Mouse (Mus musculus) CH12.LX (cell line): ENCODE data around the gene Pgpep1l. TPM values are rescaled to one million over a fixed set of nuclear protein-coding genes. Genes with fewer than 3 reads are reported as not detected.

Experiments used
- DNase-seq: peaks from one replicate; pipeline ENCODE4 v3.0.0-alpha.2; 2013; ENCODE audit errors: extremely low read depth
- H3K27ac ChIP-seq: 2 replicates; pipeline ENCODE4 v1.5.1; 2012; ENCODE audit warnings: low read depth, mild to moderate bottlenecking, control low read depth, moderate library complexity; ENCODE audit not compliant: insufficient read depth
- H3K27me3 ChIP-seq: replicated peaks from 2 replicates; pipeline ENCODE3; 2012; ENCODE audit warnings: inconsistent platforms
- H3K36me3 ChIP-seq, 2 experiments: replicated peaks in 1 of 2; 2 replicates each; pipeline versions ENCODE3 to v1.6.1; 2012; ENCODE audit warnings: inconsistent platforms in 1 of 2, low read length in 1 of 2, mild to moderate bottlenecking in 1 of 2, mixed read lengths in 1 of 2, moderate library complexity in 1 of 2; ENCODE audit not compliant: control insufficient read depth in 1 of 2, insufficient read depth in 1 of 2
- H3K4me1 ChIP-seq, 2 experiments: 2 replicates each; pipeline ENCODE4 v1.6.1; 2012; ENCODE audit warnings: inconsistent platforms in 1 of 2, moderate library complexity in 1 of 2; ENCODE audit not compliant: insufficient read depth in 2 of 2, control insufficient read depth in 1 of 2
- H3K4me2 ChIP-seq: 2 replicates; pipeline ENCODE4 v1.6.1; 2012; ENCODE audit warnings: low read depth, mild to moderate bottlenecking, control low read depth; ENCODE audit not compliant: poor library complexity, insufficient read depth, severe bottlenecking
- H3K4me3 ChIP-seq, 3 experiments: fragments of 150-350 bp in 1 of 3; sonication (generic) in 1 of 3; replicated peaks in 1 of 3; 2 replicates each; pipeline versions ENCODE3 to v1.5.1; 2011 to 2012; ENCODE audit warnings: low read depth in 2 of 3, low read length in 2 of 3, mild to moderate bottlenecking in 2 of 3, moderate library complexity in 2 of 3, control low read depth in 1 of 3, improper control_type of control experiment in 1 of 3, inconsistent platforms in 1 of 3, mixed read lengths in 1 of 3; ENCODE audit not compliant: poor library complexity in 1 of 3
- H3K79me2 ChIP-seq: replicated peaks from 2 replicates; pipeline ENCODE4 v1.6.1; 2012; ENCODE audit warnings: mild to moderate bottlenecking, moderate library complexity; ENCODE audit not compliant: control insufficient read depth, poor library complexity, insufficient read depth, severe bottlenecking; ENCODE audit errors: extremely low read depth
- H3K9ac ChIP-seq: 2 replicates; pipeline ENCODE4 v1.6.1; 2012; ENCODE audit warnings: low read depth, mild to moderate bottlenecking, control low read depth, moderate library complexity; ENCODE audit not compliant: insufficient read depth
- H3K9me3 ChIP-seq: replicated peaks from 2 replicates; pipeline ENCODE3; 2012; ENCODE audit warnings: low read length, inconsistent platforms, mixed read lengths
- CTCF ChIP-seq, 2 experiments: IDR thresholded peaks in 1 of 2; conservative IDR thresholded peaks in 1 of 2; 2 replicates each; pipeline ENCODE4 v1.5.1; 2011 to 2012; ENCODE audit warnings: low read depth in 2 of 2, low read length in 2 of 2, improper control_type of control experiment in 1 of 2, inconsistent platforms in 1 of 2, mild to moderate bottlenecking in 1 of 2, moderate library complexity in 1 of 2
- IRF4 ChIP-seq: IDR thresholded peaks from 2 replicates; pipeline ENCODE4 v1.6.1; 2014; ENCODE audit warnings: low read depth, mild to moderate bottlenecking, inconsistent platforms, low read length, improper control_type of control experiment
- JUND ChIP-seq: conservative IDR thresholded peaks from 2 replicates; pipeline ENCODE4 v1.6.1; 2011; ENCODE audit warnings: low read depth, low read length, improper control_type of control experiment
- MAX ChIP-seq: IDR thresholded peaks from 2 replicates; pipeline ENCODE4 v1.6.1; 2011; ENCODE audit warnings: low read length, improper control_type of control experiment
- MEF2A ChIP-seq: IDR thresholded peaks from 2 replicates; pipeline ENCODE4 v1.6.1; 2014; ENCODE audit warnings: low read depth, mild to moderate bottlenecking, inconsistent platforms, low read length, improper control_type of control experiment, borderline replicate concordance
- MYC ChIP-seq: IDR thresholded peaks from 2 replicates; pipeline ENCODE4 v1.6.1; 2011; ENCODE audit warnings: low read depth, mild to moderate bottlenecking, improper control_type of control experiment, low read length
- RAD21 ChIP-seq: IDR thresholded peaks from 2 replicates; pipeline ENCODE4 v1.6.1; 2011; ENCODE audit warnings: low read depth, mild to moderate bottlenecking, low read length, improper control_type of control experiment, moderate library complexity
- SMC3 ChIP-seq: IDR thresholded peaks from 2 replicates; pipeline ENCODE4 v1.6.1; 2011; ENCODE audit warnings: low read depth, low read length, improper control_type of control experiment
- TCF12 ChIP-seq: IDR thresholded peaks from 2 replicates; pipeline ENCODE4 v1.6.1; 2014; ENCODE audit warnings: low read depth, mild to moderate bottlenecking, inconsistent platforms, low read length, improper control_type of control experiment
- ZKSCAN1 ChIP-seq: IDR thresholded peaks from 2 replicates; pipeline ENCODE4 v1.6.1; 2012; ENCODE audit warnings: low read depth, inconsistent platforms, low read length, improper control_type of control experiment, borderline replicate concordance
- dilution Hi-C: fragments of 300-500 bp; cut with MboI; formaldehyde crosslinking; loops from 2 replicates; pipeline ENCODE4 v1.14.3; 2020; ENCODE audit warnings: low sequenced_read_pairs; ENCODE audit not compliant: extremely low pct_unique_long_range_greater_than_20kb, extremely low pct_ligation_motif_present
- in situ Hi-C: fragments of 300-500 bp; cut with MboI; formaldehyde crosslinking; loops from 3 replicates; pipeline ENCODE4 v1.14.3; 2019; ENCODE audit warnings: low sequenced_read_pairs, low pct_ligation_motif_present, low pct_unique_long_range_greater_than_20kb, mixed read lengths
- polyA plus RNA-seq: library from polyadenylated mRNA; unstranded; fragments of >175 nt; gene quantifications from 2 replicates; pipeline ENCODE4 v1.2.1, GENCODE M21; 2012; ENCODE audit warnings: low read depth; ENCODE audit not compliant: insufficient read length
- total RNA-seq, 2 experiments: library from RNA; depleted of rRNA; stranded (reverse); fragments of 300-350 nt in 1 of 2; fragments of >200 nt in 1 of 2; gene quantifications; 2 replicates each; pipeline ENCODE4 v1.2.3; 2012 to 2014

Gene Pgpep1l
- total and polyA plus RNA-seq, 3 experiments = not detected

- Histone ChIP-seq H3K4me3 (no peak overlapping the region), H3K79me2 (no peaks in the 10 kb centered on the region), H3K9ac (no peak overlapping the region), H3K36me3 (no peaks in the 10 kb centered on the region), H3K27me3 (no peaks in the 10 kb centered on the region), H3K9me3 (no peaks in the 10 kb centered on the region), H3K4me1 (peaks cover 8 to 39% of the 10 kb centered on the region in 2 experiments), H3K4me2 (no peak overlapping the region), H3K27ac (no peak overlapping the region)
- in situ Hi-C loops (no loop called here), dilution Hi-C loops (no loop called here)
- no peak for DNase-seq
- TF ChIP-seq JUND (no peak), IRF4 (no peak), SMC3 (no peak), MEF2A (no peak)
Observed at GRCm38 (mm10) chr7:68232521-68232920, 31.5 kb downstream of the Pgpep1l start.

DNA sequence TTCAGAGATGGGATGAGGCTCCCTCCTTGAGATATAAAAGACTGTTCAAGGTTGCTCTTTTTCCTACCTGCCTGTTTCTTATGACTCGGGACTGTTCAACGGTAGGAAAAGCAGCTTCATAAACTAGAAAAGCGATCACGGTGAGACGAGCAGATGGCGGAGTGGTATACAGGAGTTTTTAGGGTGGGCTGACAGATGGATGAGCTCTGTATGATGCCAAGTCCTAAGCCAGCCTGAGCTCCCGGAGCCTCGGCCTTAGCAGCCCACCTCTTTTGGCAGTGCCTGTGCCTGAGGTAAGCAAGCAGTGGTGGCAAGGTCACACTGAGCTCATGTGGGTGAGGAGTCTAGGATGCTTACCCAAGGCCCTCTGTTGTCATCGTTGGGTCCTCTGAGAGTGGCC, 33.2 kb downstream of the Pgpep1l start:
- in situ Hi-C loops = no loop called here
- Histone ChIP-seq H3K27ac (no peak overlapping the region), H3K9me3 (no peaks in the 10 kb centered on the region), H3K4me1 (peaks cover 13 to 35% of the 10 kb centered on the region in 2 experiments), H3K4me3 (no peak overlapping the region), H3K9ac (no peak overlapping the region), H3K79me2 (no peaks in the 10 kb centered on the region), H3K36me3 (no peaks in the 10 kb centered on the region), H3K4me2 (no peak overlapping the region), H3K27me3 (no peaks in the 10 kb centered on the region)
- no peak for DNase-seq
- dilution Hi-C loops = no loop called here
- TF ChIP-seq ZKSCAN1 = no peak
- no peak for TF ChIP-seq MYC
- no peak for TF ChIP-seq CTCF (conservative IDR thresholded peaks at IDR 0.05 in 1 of 2, IDR thresholded peaks at IDR 0.05 in 1 of 2; ENCODE audit: low read depth in 2 of 2, low read length in 2 of 2)
- no peak for TF ChIP-seq RAD21

DNA sequence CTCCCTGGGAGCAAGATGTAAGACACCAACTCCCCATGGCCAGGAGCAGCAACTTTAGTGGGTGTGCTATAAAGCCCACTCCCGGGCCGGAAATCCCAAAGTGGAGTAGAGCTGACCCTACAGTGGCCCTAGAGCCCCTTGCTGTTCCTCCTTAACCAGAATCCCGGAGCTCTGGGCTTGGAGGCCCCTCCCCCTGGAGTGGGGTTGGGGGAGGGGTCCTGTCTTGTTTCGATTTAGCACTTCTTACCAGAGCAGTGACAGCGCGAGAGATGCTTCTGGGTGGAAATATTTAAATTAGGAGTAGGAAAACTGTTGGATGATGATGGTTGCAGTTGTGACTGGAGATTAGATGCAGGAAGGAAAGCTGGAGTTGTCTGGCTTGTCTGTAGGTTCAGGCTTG, 35.5 kb downstream of the Pgpep1l start:
- Histone ChIP-seq H3K36me3 (no peaks in the 10 kb centered on the region), H3K27me3 (no peaks in the 10 kb centered on the region), H3K4me1 (peaks cover 5 to 26% of the 10 kb centered on the region in 2 experiments; a peak in 3 of 4 replicates), H3K9ac (no peak overlapping the region), H3K4me3 (no peak overlapping the region), H3K27ac (no peak overlapping the region), H3K9me3 (no peaks in the 10 kb centered on the region), H3K79me2 (no peaks in the 10 kb centered on the region), H3K4me2 (no peak overlapping the region)
- DNase-seq = no peak
- dilution Hi-C loops (no loop called here), in situ Hi-C loops (no loop called here)
- no peak for TF ChIP-seq TCF12
- TF ChIP-seq JUND = no peak
- TF ChIP-seq MAX = no peak
